Mouse (Mus musculus) c-Kit-positive CD71-positive TER-119-positive erythroid progenitor cells, embryonic 14.5 days (primary cell): ENCODE measurements around the gene Zzz3.
A peak's percentile ranks its signal among the peaks of the same experiment; 100 is the strongest.

Experiments used
- DNase-seq: peaks from one replicate; pipeline ENCODE4 v3.0.0-alpha.2; 2013; ENCODE audit warnings: low spot score

The Zzz3 gene

GRCm38 (mm10) chr3:152467312-152467711, 72.0 kb downstream of the Zzz3 start:
- DNase-seq = no peak

- no peak for DNase-seq
These were observed 72.8 kb downstream of the Zzz3 start for GRCm38 (mm10) chr3:152468032-152468431.

- no peak for DNase-seq
These were observed 73.3 kb downstream of the Zzz3 start for GRCm38 (mm10) chr3:152468569-152469041.

- no peak for DNase-seq
These were observed 74.3 kb downstream of the Zzz3 start for GRCm38 (mm10) chr3:152469423-152470200.

GRCm38 (mm10) chr3:152470347-152470746, 75.1 kb downstream of the Zzz3 start:
- no peak for DNase-seq

GRCm38 (mm10) chr3:152472676-152473075, 77.4 kb downstream of the Zzz3 start:
- no peak for DNase-seq

GRCm38 (mm10) chr3:152474582-152475277, 79.5 kb downstream of the Zzz3 start:
- DNase-seq = peak; percentile 63

- no peak for DNase-seq
These were observed 80.0 kb downstream of the Zzz3 start for GRCm38 (mm10) chr3:152475278-152475669.

GRCm38 (mm10) chr3:152475894-152476293, 80.6 kb downstream of the Zzz3 start:
- DNase-seq = no peak

GRCm38 (mm10) chr3:152477796-152478527, 82.7 kb downstream of the Zzz3 start:
- DNase-seq = peak; percentile 68

GRCm38 (mm10) chr3:152478599-152479435, 83.5 kb downstream of the Zzz3 start:
- peak; percentile 73 for DNase-seq

- DNase-seq = no peak
These were observed 85.1 kb downstream of the Zzz3 start for GRCm38 (mm10) chr3:152480336-152480735.

- DNase-seq = no peak
These were observed 86.9 kb downstream of the Zzz3 start for GRCm38 (mm10) chr3:152482182-152482581.

GRCm38 (mm10) chr3:152483800-152484199, 88.5 kb downstream of the Zzz3 start:
- DNase-seq = no peak

- no peak for DNase-seq
These were observed 88.9 kb downstream of the Zzz3 start for GRCm38 (mm10) chr3:152484206-152484605.

- DNase-seq = no peak
These were observed 93.7 kb downstream of the Zzz3 start for GRCm38 (mm10) chr3:152488964-152489363.

- no peak for DNase-seq
These were observed 95.2 kb downstream of the Zzz3 start for GRCm38 (mm10) chr3:152490423-152490822.

- DNase-seq = no peak
These were observed 97.0 kb downstream of the Zzz3 start for GRCm38 (mm10) chr3:152492241-152492640.

- DNase-seq = no peak
These were observed 98.5 kb downstream of the Zzz3 start for GRCm38 (mm10) chr3:152493813-152494212.

- no peak for DNase-seq
These were observed 99.5 kb downstream of the Zzz3 start for GRCm38 (mm10) chr3:152494667-152495360.

- no peak for DNase-seq
These were observed 100.2 kb downstream of the Zzz3 start for GRCm38 (mm10) chr3:152495415-152495898.
